Mouse (Mus musculus): Measurements from ENCODE around the gene Pcf11.

Gene Pcf11

DNA sequence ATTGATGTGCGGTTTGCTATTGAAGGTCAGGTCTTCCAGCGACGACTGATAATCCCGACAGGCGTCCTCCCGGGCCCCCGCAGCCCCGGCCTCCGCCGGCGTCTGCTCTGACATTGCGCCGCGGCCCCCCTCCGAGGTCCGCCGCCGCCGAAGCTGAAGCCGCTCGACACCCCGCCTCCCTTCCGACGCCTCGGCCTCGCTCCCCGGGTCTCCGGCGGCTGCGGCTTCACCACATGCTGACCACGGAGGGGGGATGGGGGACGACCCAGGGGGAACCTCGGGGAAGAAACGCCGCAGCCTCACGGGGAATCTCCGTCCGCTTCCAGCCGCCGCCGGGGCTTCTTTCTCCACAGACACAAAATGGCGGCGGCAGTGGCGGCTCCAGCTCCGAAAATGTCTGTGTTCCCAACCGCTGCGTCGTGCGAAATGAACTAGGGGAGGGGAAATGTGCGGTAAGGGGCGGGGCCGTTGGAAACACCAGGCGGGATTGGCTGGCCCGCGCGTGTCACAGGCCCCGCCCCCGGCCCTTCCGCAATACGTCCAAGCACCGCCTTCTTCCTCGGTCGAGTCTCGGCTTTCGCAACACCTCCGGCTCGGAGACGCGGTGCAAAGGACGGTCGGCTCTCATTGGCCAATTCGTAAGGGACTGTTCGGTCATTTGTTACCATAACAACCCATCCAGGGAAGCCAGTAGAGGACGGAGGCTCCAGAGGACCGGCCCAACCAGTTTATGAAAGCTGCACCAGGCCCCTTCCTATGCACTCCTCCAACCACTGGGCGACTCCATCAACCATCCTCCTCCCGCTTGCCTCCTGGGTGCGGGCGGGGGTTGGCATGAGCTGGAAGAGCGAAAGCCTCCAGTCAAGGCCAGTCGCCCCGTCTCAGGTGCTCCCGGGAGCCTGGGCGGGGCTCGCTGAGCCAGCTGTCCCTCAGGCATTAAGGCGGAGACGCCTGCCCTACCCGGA, at the start of gene Pcf11:
Gene Pcf11 (minus strand): TSS at position 428 of the 965 bp plus-strand sequence.
- peak; percentile 97 for DNase-seq (ENCODE audit: extremely low read depth, insufficient read length, low spot score)

DNA sequence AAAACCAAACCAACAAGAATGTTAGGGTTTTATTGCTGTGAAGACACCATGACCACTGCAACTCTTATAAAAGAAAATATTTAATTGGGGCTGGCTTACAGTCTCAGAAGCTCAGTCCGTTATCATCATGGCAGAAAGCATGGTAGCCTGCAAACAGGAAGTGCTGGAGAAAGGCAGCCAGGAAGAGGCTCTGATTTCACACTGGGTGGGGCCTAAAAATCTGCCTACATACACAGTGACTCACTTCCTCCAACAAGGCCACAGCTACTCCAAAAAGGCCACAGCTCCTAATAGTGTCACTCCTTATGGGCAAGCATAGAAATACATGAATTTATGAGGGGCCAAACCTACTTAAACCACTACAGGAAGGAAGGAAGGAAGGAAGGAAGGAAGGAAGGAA, 45.3 kb upstream of the Pcf11 start:
- peak; percentile 63 for DNase-seq (ENCODE audit: extremely low read depth, insufficient read length, low spot score)

GRCm38 (mm10) chr7:92711593-92711992, 41.9 kb upstream of the Pcf11 start:
- no peak for DNase-seq (ENCODE audit: extremely low read depth, insufficient read length, low spot score)

DNA sequence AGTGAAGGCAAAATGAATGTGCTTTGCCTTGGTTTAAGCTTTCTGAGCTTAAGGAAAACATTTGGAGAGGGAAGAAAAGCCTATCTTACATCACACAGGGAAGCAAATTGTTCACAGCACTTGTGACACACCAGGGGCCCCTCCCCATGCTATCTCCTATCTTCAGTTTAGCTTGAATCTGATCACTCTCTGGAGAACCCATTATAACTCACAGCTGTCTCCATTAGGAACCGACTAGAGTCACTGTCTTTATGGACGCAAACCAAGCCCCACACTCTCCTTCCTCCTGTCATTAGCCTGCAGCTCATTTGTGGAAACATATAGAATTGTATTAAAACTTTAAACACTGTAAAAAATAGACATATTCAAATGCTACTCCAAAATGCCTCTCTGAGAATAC, 39.8 kb upstream of the Pcf11 start:
- no peak for DNase-seq (ENCODE audit: extremely low read depth, insufficient read length, low spot score)

GRCm38 (mm10) chr7:92706711-92707110, 37.0 kb upstream of the Pcf11 start:
- no peak for DNase-seq (ENCODE audit: extremely low read depth, insufficient read length, low spot score)

- DNase-seq (ENCODE audit: extremely low read depth, insufficient read length, low spot score) = no peak
Observed at GRCm38 (mm10) chr7:92705534-92705933, 35.8 kb upstream of the Pcf11 start.

DNA sequence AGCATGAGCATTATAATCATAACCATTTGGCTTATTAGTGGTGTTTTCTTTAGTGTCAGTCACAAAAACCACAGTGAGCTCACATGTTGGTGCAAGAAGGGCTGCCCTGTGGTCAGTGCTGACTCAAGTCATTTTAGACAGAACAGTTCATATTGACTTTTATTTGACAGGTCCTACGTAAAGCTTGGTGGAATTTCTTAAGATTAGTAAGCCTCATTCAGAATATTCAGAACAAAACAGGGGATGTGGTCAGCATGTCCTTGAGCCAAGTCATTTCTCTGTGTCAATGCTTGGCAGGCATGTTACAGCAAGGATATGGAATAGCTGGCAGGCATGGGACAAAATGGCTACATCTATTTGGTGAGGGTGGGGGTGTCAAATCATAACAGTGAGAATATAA, 33.9 kb upstream of the Pcf11 start:
- DNase-seq (ENCODE audit: extremely low read depth, insufficient read length, low spot score) = peak; percentile 32

- peak; percentile 60 for DNase-seq (ENCODE audit: extremely low read depth, insufficient read length, low spot score)
Observed at GRCm38 (mm10) chr7:92698770-92699169, 29.0 kb upstream of the Pcf11 start.

GRCm38 (mm10) chr7:92696395-92696794, 26.7 kb upstream of the Pcf11 start:
- DNase-seq (ENCODE audit: extremely low read depth, insufficient read length, low spot score) = no peak

- DNase-seq (ENCODE audit: extremely low read depth, insufficient read length, low spot score) = no peak
Observed at GRCm38 (mm10) chr7:92689101-92689500, 19.4 kb upstream of the Pcf11 start.

GRCm38 (mm10) chr7:92688299-92688669, 18.6 kb upstream of the Pcf11 start:
- DNase-seq (ENCODE audit: extremely low read depth, insufficient read length, low spot score) = no peak

DNA sequence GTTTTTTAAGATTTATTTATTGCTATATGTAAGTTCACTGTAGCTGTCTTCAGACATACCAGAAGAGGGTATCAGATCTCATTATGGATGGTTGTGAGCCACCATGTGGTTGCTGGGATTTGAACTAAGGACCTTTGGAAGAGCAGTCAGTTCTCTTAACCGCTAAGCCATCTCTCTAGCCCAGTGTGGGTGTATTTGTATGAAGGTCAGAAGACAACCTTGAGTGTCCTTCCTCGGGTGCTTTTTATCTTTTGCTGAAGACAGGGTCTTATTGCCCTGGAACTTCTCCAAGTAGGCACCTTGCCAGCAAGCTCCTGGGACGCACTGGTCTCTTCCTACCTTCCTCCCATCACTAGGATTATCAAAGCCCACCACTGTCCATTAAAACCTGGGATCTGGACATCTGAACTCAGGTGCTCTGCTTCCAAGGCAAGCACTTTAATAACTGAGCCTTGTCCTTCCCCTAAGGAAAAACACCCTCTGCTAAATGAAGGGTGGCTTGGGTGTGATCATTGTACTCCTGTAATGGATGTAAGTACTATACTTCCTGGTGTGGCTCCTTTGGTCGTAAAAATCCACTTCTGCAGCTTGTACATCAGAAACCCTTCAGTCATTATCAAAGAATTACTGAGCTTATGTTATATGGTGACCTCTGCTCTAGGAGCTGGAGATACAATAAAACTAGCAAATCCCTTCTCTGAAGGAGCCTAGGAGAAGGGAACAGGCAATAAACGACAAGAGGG, 18.0 kb upstream of the Pcf11 start:
- no peak for DNase-seq (ENCODE audit: extremely low read depth, insufficient read length, low spot score)

- DNase-seq (ENCODE audit: extremely low read depth, insufficient read length, low spot score) = no peak
Observed at GRCm38 (mm10) chr7:92677346-92677745, 7.6 kb upstream of the Pcf11 start.

- DNase-seq (ENCODE audit: extremely low read depth, insufficient read length, low spot score) = no peak
Observed at GRCm38 (mm10) chr7:92675131-92675530, 5.4 kb upstream of the Pcf11 start.

GRCm38 (mm10) chr7:92668791-92669506, 785 bp downstream of the Pcf11 start:
- peak; percentile 65 for DNase-seq (ENCODE audit: extremely low read depth, insufficient read length, low spot score)

DNA sequence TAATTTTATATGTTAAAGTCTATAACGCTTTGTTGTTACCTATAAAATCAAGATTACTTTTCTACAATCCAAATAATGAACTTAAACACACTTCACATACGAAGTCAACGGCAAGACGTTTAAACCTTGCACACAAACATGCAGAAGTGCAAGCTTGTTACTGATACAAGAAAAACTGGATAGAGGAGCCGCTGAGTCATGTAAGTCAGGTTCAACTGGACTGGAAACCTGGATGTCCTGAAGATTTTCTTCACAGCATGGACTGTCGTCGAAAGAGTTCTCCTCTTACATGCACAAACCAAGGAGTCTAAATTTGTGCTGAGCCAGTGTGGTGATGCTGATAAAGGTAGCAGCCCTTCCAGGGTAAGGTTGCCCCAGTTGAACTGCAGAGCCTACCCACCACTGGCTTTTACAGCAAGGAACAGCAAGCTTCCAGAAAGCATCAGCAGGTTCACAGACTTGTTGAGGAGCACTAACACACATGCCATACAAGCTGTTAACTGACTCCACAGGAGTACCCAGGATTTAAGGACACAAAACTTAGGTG, 3.4 kb downstream of the Pcf11 start:
- DNase-seq (ENCODE audit: extremely low read depth, insufficient read length, low spot score) = no peak

DNA sequence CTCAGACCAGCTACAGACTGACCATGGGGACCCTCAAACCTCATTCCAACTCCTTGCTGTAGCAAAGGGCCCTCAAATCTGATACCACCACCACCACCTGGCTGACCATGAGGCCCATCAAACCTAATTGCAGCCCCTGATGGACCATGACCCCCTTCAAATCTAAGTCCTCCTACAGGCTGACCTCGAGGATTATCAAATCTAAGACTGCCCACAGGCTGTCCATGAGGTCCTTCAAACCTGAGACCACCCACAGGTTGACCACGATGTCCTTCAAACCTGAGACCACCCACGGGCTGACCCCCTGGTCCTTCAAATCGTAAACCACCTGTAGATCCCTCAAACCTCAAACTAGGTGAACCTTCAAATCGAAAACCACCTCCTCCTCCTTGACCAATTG, 11.7 kb downstream of the Pcf11 start:
- DNase-seq (ENCODE audit: extremely low read depth, insufficient read length, low spot score) = no peak

GRCm38 (mm10) chr7:92656386-92656785, 13.3 kb downstream of the Pcf11 start:
- DNase-seq (ENCODE audit: extremely low read depth, insufficient read length, low spot score) = no peak

GRCm38 (mm10) chr7:92653329-92653728, 16.4 kb downstream of the Pcf11 start:
- no peak for DNase-seq (ENCODE audit: extremely low read depth, insufficient read length, low spot score)

DNA sequence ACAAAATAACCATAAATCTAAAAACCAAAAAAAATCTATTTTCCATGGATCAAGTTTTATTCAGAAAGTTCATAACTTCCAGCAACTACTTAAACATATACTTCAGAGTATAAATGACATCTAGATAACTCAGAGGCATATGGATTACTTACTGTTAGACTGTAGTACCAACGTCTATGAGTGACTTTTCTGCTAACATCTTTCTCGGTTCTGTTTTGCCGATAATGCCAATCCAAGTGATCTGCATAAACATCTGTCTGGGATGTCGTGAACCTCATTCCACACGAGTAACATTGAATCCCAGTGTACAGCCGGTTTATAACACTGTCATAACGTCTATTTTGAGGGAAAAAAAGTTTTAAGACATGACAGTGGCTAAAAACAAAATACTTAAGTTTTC, 21.9 kb downstream of the Pcf11 start:
- no peak for DNase-seq (ENCODE audit: extremely low read depth, insufficient read length, low spot score)

GRCm38 (mm10) chr7:92642358-92642757, 27.4 kb downstream of the Pcf11 start:
- DNase-seq (ENCODE audit: extremely low read depth, insufficient read length, low spot score) = no peak

Data from 3134 (cell line).